Mouse (Mus musculus) thymus, adult 2 months (tissue): ENCODE results near the gene Pnck.

Experiments
- CTCF ChIP-seq: fragments of 200-500 bp; IDR thresholded peaks from 2 replicates; pipeline ENCODE4 v1.5.1; 2012; ENCODE audit warnings: mild to moderate bottlenecking, control low read depth, low read length, moderate library complexity, borderline replicate concordance; ENCODE audit not compliant: control insufficient read depth, poor library complexity, insufficient read depth; ENCODE audit errors: extremely low read depth
- POLR2A ChIP-seq: fragments of 200-500 bp; IDR thresholded peaks from 2 replicates; pipeline ENCODE4 v1.6.1; 2012; ENCODE audit warnings: mild to moderate bottlenecking, low read length, control low read depth, moderate library complexity; ENCODE audit not compliant: control insufficient read depth, poor library complexity, insufficient read depth; ENCODE audit errors: extremely low read depth

DNA sequence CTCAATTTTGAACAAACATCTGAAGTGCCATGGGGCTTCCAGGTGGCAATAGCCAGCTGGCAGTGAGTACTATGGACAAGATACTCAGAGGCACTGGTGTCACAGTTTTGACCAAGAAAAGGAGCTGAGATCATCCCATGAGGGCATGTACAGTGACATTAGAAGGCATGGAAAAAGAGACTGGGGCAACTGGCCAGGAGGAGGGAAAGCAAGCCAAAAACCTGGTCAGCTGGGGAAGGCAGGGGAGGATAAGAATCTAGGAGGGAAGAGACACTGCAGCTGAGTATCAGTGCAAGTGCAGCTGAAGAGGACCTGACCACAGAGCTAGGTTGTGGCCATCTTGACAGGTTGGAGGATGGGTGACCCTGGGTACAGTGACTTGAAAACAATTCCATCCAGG, 32.9 kb downstream of the Pnck start:
- no peak for TF ChIP-seq CTCF
- TF ChIP-seq POLR2A = no peak
